Mouse (Mus musculus): ENCODE measurements around the gene Cacng7.
A peak's percentile ranks its signal among the peaks of the same experiment; 100 is the strongest.

Gene Cacng7

GRCm38 (mm10) chr7:3345301-3345700, 12.5 kb downstream of the Cacng7 start:
- DNase-seq (ENCODE audit: low read depth, low spot score): no peak

- peak; percentile 49 for DNase-seq (ENCODE audit: low read depth, low spot score)
Observed at GRCm38 (mm10) chr7:3347366-3348287, 14.9 kb downstream of the Cacng7 start.

GRCm38 (mm10) chr7:3348326-3348725, 15.6 kb downstream of the Cacng7 start:
- no peak for DNase-seq (ENCODE audit: low read depth, low spot score)

GRCm38 (mm10) chr7:3349775-3350174, 17.0 kb downstream of the Cacng7 start:
- no peak for DNase-seq (ENCODE audit: low read depth, low spot score)

- no peak for DNase-seq (ENCODE audit: low read depth, low spot score)
Observed at GRCm38 (mm10) chr7:3351536-3351935, 18.8 kb downstream of the Cacng7 start.

GRCm38 (mm10) chr7:3354850-3355249, 22.1 kb downstream of the Cacng7 start:
- no peak for DNase-seq (ENCODE audit: low read depth, low spot score)

- DNase-seq (ENCODE audit: low read depth, low spot score): peak; percentile 37
Observed at GRCm38 (mm10) chr7:3360678-3361077, 27.9 kb downstream of the Cacng7 start.

GRCm38 (mm10) chr7:3365547-3366279, 33.0 kb downstream of the Cacng7 start:
- DNase-seq (ENCODE audit: low read depth, low spot score): no peak

GRCm38 (mm10) chr7:3366705-3367516, 34.2 kb downstream of the Cacng7 start:
- DNase-seq (ENCODE audit: low read depth, low spot score): peak; percentile 43

- no peak for DNase-seq (ENCODE audit: low read depth, low spot score)
Observed at GRCm38 (mm10) chr7:3367569-3367968, 34.8 kb downstream of the Cacng7 start.

GRCm38 (mm10) chr7:3368311-3368710, 35.6 kb downstream of the Cacng7 start:
- DNase-seq (ENCODE audit: low read depth, low spot score): no peak

GRCm38 (mm10) chr7:3369189-3369588, 36.4 kb downstream of the Cacng7 start:
- DNase-seq (ENCODE audit: low read depth, low spot score): peak; percentile 55

GRCm38 (mm10) chr7:3370407-3370806, 37.7 kb downstream of the Cacng7 start:
- no peak for DNase-seq (ENCODE audit: low read depth, low spot score)

- no peak for DNase-seq (ENCODE audit: low read depth, low spot score)
Observed at GRCm38 (mm10) chr7:3372376-3372775, 39.6 kb downstream of the Cacng7 start.

- no peak for DNase-seq (ENCODE audit: low read depth, low spot score)
Observed at GRCm38 (mm10) chr7:3373754-3374153, 41.0 kb downstream of the Cacng7 start.

GRCm38 (mm10) chr7:3376831-3377230, 44.1 kb downstream of the Cacng7 start:
- DNase-seq (ENCODE audit: low read depth, low spot score): peak; percentile 67

GRCm38 (mm10) chr7:3382123-3382522, 49.4 kb downstream of the Cacng7 start:
- DNase-seq (ENCODE audit: low read depth, low spot score): no peak

- peak; percentile 41 for DNase-seq (ENCODE audit: low read depth, low spot score)
Observed at GRCm38 (mm10) chr7:3384807-3385319, 52.1 kb downstream of the Cacng7 start.

- no peak for DNase-seq (ENCODE audit: low read depth, low spot score)
Observed at GRCm38 (mm10) chr7:3386036-3386730, 53.4 kb downstream of the Cacng7 start.

- no peak for DNase-seq (ENCODE audit: low read depth, low spot score)
Observed at GRCm38 (mm10) chr7:3387761-3388160, 55.0 kb downstream of the Cacng7 start.

- no peak for DNase-seq (ENCODE audit: low read depth, low spot score)
Observed at GRCm38 (mm10) chr7:3388885-3389284, 56.1 kb downstream of the Cacng7 start.

Data from brain, adult 2 months (tissue).